Mouse (Mus musculus): ENCODE data around the gene Gm3618. TPM values are rescaled to one million over a fixed set of nuclear protein-coding genes. Genes with fewer than 3 reads are reported as not detected.
"Not testable (repeated sequence)": the region's sequence is repeated elsewhere in the genome, so short reads cannot be mapped to it uniquely, and the experiment has no call there.

The Gm3618 gene
- total RNA-seq (2021), result not detected in 2 replicates
- long read RNA-seq, result 0 reads

DNA sequence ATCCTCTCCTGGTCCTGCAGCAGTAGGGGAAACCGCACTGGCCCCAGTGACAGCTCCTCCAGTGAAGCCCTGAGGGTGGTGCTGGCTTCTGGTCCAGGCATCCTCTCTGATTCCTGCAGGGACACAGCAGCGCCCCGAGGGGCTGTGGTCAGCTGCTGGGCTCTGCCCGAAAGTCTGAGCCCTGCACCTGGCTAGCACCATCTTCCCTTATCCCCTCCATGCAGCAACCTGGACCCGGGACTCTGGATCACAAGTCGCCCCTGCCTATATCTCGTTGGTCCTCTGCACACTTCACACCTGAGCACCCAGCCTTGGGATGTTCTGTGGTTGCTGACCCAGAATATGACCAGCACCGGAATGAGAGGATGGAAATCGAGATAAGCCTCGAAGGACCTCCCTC lies at the start of gene Gm3618:
Gene Gm3618, minus strand, starts transcription at position 101 of the 400 bp plus-strand sequence.
- not testable (repeated sequence) for DNase-seq

DNA sequence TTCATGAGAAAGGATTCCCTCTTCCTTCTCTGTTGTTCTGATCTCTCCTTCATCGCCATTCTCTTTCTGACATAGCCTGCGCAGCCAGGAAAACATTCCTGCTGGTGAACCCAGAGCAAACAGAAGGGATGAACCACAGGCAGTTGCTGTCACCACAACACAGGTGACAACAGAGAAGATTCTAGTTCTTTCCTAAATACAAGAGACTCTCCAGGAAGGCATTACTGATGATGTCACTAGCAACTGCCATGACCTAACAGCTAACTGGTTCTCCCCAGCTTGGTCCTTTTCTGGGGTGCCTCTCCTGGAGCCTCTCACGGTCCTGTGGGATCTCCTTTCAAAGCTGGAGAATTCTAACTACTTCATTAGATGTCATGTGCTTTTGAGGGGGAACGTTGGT lies 46.7 kb upstream of the Gm3618 start, which contains the start of gene Gm16440:
Gene Gm16440, minus strand, starts transcription at position 101 of the 400 bp plus-strand sequence.
- DNase-seq, result not testable (repeated sequence)

DNA sequence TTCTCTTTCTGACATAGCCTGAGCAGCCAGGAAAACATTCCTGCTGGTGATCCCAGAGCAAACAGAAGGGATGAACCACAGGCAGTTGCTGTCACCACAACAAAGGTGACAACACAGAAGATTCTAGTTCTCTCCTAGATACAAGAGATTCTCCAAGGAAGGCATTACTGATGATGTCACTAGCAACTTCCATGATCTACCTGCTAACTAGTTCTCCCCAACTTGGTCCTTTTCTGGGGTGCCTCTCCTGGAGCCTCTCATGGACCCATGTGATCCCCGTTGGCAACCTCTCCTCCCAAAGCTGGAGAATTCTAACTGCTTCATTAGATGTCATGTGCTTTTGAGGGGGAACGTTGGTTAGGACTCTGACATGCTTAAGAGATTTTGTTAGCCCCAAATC lies 38.7 kb downstream of the Gm3618 start, which contains the start of gene Gm21103:
Gene Gm21103, minus strand, starts transcription at position 101 of the 400 bp plus-strand sequence.
- DNase-seq, result not testable (repeated sequence)

DNA sequence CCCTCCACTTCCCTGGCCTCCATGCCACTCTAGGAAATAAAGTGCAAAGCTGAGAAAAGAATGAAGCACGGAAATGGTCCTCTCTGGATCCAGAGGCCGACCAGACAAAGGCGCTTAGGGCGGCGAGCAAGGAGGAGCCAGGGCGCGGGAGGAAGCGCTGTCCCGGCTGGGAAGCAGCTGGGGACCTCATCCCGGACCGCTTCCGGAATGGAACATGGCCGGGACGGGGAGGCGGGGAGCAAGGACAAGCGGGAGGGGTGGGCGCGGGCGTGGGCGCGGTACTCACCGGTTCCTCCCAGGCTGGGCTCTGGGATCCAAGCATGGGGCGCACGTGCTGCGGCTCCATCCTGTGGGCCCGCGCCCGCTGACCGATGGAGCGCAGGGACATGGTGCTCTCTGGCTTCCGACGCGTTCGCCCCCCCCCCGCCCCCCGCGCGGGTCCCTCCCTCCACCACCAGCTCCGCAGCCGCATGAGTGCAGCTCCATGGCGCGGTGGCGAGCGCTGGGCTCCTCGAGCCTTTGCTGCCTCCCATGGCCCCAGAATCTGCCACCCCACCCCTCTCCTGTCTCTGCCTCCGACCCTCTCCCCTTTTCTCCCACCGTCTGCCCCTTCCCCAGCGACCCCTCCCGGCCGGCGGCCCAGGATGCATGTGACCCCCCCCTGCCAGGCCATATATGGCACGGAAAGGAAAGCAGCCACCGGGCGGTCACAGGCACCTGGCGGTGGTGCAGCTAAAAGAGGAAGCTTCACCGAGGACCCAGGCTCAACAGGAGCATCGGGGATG lies 56.4 kb downstream of the Gm3618 start, which contains the start of gene Gm3411:
Gene Gm3411, minus strand, starts transcription at position 320 of the 785 bp plus-strand sequence.
- DNase-seq, result peak; percentile 22

Other genes starting within 250 kb of the Gm3618 start
- gene Gm8206, start 249.7 kb downstream of the Gm3618 start, total RNA-seq (2021), result not detected in 2 replicates
- 0.64 TPM in 1 of 2 replicates, not detected in the other for gene Gm3468, start 235.0 kb downstream of the Gm3618 start, total RNA-seq (2021)
- not detected in 2 replicates for gene Gm3476, start 217.9 kb downstream of the Gm3618 start, total RNA-seq (2021)
- 0.18 TPM in 1 of 2 replicates, not detected in the other for gene Gm21560, start 124.4 kb downstream of the Gm3618 start, total RNA-seq (2021)
- gene Gm3411, start 56.4 kb downstream of the Gm3618 start, total RNA-seq (2021), result 0.24 TPM in 1 of 2 replicates, not detected in the other
- gene Gm21103, start 38.8 kb downstream of the Gm3618 start, total RNA-seq (2021), result not detected in 2 replicates
- not detected in 2 replicates for gene Gm16440, start 46.6 kb upstream of the Gm3618 start, total RNA-seq (2021)
- not detected in 2 replicates for gene Gm3591, start 68.8 kb upstream of the Gm3618 start, total RNA-seq (2021)
- not detected in 2 replicates for gene Gm3594, start 100.9 kb upstream of the Gm3618 start, total RNA-seq (2021)
- not detected in 2 replicates for gene Gm8356, start 193.6 kb upstream of the Gm3618 start, total RNA-seq (2021)
- gene Gm3629, start 246.9 kb upstream of the Gm3618 start, total RNA-seq (2021), result not detected in 2 replicates